Mouse (Mus musculus) brown adipose tissue, adult 24 weeks (tissue): ENCODE measurements around the gene Dclk2. TPM values are rescaled to one million over a fixed set of nuclear protein-coding genes. Genes with fewer than 3 reads are reported as not detected.

ENCODE experiments used
- H3K27ac ChIP-seq: fragments of 200-500 bp; replicated peaks from 2 replicates; pipeline ENCODE4 v1.5.1; 2012; ENCODE audit warnings: low read depth, mild to moderate bottlenecking, low read length
- H3K4me1 ChIP-seq: fragments of 200-500 bp; 2 replicates; pipeline ENCODE4 v1.6.1; 2012; ENCODE audit warnings: low read length, mixed read lengths; ENCODE audit not compliant: control insufficient read depth, insufficient read depth, insufficient read length
- H3K4me3 ChIP-seq: fragments of 200-500 bp; 2 replicates; pipeline ENCODE4 v1.5.1; 2012; ENCODE audit warnings: low read depth, mild to moderate bottlenecking, low read length, moderate library complexity; ENCODE audit not compliant: insufficient read depth
- polyA plus RNA-seq: library from polyadenylated mRNA; stranded (reverse); fragments of >200 nt; gene quantifications from 2 replicates; pipeline ENCODE4 v1.2.4, GENCODE M21; 2012; ENCODE audit not compliant: missing spikeins, insufficient read depth, insufficient read length

The Dclk2 gene
- 0.52 and 0.54 TPM in 2 replicates for polyA plus RNA-seq

DNA sequence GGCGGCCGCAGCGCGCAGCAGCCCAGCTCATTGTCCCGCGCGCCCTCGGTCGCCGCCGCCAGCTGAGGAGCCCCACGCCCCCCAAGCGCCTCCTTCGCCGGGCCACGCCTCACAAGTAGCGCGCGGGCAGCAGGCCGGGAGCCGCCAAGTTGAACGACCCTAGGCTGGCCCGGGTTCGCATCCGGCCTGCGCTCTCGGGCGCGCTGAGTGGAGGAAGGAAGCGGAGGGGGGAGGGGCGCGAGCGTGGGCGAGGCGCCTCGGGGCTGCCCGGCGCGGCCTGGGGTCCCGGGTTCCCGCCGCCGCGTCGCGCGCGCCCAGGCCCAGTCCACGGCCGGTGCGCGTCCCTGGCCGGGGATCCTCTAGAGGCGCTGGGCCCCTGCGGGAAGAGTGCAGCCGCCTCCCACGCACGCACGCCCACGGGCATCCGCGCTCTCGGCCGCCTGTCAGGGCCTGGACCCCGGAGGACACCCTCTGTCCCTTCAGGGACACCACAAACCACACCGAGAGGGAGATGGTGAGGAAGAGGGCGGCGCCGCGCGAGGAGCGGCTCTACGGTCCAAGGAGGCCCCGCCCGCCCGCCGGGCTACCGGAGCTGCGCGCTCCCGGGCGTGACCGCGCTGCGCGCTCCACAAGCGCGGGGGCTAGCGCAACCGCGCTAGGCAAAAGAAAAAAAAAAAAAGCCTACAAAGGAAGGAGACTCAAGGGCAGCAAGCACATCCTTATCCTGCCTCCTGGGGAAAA is at the start of gene Dclk2:
Gene Dclk2, minus strand, starts transcription at position 510 of the 741 bp plus-strand sequence.
- Histone ChIP-seq H3K4me3 (peak within 1 kb of the TSS; percentile 98), H3K4me1 (no peaks in the 10 kb centered on the region), H3K27ac (peak within 1 kb of the TSS; percentile 69)

DNA sequence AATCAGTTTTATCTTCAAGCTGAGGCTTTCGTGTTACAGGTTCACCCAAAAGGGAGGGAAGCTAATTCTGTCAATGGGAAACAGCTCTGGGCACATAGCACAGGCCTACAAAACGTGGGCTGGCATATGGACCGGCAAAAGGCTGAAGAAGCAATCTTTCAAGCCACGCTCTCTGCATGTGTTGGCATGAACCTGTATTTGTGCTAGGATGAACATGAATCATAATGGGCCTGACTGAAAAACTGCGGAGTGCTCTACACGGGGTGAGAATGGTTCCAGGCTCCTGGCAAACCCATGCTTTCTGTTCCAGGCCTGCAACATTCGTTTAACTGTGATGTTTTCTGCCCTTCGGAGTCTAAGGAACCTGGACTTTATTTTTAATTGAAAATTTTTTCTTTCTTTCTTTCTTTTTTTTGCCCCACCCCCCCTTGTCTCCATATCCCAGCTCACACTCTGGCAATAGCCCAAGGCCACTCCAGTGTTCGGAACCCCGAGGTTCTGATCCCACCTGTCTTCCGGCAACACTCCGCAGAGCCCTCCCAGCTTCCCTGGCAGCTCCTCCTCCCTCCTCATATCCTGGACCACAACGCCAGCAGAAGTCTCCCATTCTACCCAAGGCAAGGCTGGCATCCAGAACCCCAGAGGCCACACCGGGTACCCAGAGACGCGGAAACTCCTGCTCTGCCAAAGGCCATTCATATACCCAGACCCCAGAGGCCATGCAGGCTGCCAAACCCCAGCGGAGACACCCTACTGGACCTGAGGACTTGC is 42.2 kb upstream of the Dclk2 start:
- Histone ChIP-seq H3K4me3 (no peak overlapping the region), H3K27ac (no peak overlapping the region), H3K4me1 (no peaks in the 10 kb centered on the region; the same call in 1 of the 2 replicates)

DNA sequence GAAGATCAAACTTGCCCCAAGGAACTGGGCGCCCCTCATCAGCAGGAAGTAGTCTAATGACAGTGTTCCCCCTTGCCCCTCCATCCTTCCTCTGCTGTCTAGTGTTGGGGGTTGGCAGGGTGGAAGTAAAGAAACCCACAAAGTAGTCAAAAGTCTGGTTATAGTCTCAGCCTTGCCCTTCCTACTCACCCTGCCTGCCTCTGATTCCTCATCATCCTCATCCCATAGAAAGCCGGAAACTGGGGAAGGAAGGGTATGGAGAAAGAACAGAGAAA is 40.7 kb upstream of the Dclk2 start:
- no peaks in the 10 kb centered on the region; the same call in 1 of the 2 replicates for H3K4me1 ChIP-seq
- H3K27ac ChIP-seq: no peak overlapping the region

DNA sequence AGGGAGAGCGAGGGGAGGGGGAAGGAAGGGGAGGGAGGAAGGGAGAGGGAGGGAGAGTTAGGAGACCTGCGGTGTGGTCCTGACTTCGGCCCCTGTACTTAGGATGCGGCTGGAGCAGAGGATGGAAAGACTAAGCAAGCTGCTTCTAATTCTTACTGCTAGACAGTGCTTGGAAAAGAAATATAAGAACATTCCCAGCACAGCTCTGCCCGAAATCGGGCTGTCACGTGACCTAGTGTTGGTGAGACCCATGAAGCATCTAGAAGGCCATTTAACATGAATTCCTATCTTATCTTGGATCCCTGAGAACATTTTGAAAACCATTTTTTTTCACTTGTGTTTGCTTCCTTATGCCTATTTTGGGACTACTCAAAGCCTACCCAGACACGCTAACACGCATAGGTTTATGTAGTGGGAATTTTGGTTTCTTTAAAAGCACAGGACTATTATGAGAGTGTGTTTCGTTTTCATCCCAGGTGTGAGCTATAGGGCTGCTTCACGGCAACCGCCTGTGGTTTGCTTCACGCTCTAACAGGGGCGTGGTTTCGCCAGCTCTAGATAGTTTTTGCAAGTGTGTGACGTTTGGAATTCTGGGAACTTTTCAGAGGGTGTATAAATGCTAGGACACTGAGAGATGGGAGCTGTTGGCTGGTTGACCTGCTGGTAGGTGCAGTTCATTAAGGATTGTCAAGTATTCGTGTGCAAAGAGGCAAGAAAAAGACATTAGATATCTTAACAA is 40.2 kb upstream of the Dclk2 start:
- Histone ChIP-seq H3K4me3 (no peak overlapping the region), H3K4me1 (no peaks in the 10 kb centered on the region; the same call in 1 of the 2 replicates), H3K27ac (no peak overlapping the region)

More for the DNA sequence above, 40.7 kb upstream of the Dclk2 start:
- no peak overlapping the region for H3K4me3 ChIP-seq

DNA sequence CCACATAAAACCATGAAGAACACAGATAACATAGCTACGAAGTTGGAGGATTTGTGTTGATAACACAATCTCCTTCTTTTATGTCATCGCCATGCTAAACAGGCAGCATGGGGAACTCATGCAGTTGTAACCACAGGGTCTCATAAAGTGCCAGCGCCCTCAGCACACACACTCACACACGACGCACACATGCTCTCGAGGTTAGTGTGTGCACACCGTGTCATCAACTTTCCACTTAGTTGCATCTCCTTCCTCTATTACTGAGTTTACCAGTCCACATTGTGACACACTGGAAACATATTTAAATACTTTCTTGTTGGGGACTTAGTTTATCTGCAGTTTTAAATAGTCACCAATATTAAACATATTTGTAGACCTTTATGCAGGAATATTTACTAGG is 38.4 kb upstream of the Dclk2 start:
- no peak overlapping the region for H3K27ac ChIP-seq
- H3K4me1 ChIP-seq: no peaks in the 10 kb centered on the region; the same call in 1 of the 2 replicates
- no peak overlapping the region for H3K4me3 ChIP-seq

DNA sequence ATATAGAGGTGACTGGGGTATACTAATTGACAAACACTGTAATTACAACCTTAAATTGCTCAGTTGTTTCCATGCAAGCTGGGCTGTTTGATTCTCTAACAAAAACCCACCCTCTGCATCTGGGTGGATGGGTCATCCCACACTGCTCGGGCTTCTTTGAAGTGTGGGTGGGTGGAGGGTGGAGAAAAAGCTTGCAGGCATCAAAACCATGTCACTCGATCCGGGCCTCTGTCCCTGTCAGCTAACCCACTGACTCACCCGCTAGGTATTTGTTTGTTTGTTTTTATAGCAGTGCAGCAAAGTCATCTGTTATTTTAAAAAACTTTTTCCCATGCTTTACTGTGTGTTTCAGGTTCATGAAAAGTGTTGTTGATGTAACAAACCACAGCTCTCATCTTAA is 34.7 kb upstream of the Dclk2 start:
- H3K27ac ChIP-seq: no peak overlapping the region
- H3K4me1 ChIP-seq: no peaks in the 10 kb centered on the region; the same call in 1 of the 2 replicates
- H3K4me3 ChIP-seq: no peak overlapping the region

DNA sequence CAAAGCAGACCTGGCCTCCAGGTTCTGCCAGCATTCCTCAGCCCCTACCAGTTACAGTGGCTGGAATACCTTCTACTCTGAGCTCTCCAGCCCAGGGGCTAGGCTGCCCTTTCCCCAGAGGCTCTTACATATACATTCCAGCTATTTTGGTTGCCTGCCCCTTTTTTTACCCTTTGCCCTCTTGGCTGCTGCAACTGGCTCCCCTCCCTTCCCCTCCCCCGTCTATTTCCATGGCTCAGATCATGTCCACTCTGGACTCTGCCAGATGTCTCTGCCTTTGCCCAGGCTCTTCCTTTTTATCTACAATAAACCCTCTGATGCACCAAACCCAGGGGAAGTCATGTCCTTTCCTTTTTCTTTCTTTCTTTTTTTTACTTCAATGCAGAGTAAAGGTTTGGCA is 33.9 kb upstream of the Dclk2 start:
- Histone ChIP-seq H3K4me3 (no peak overlapping the region), H3K4me1 (no peaks in the 10 kb centered on the region; the same call in 1 of the 2 replicates), H3K27ac (no peak overlapping the region)

DNA sequence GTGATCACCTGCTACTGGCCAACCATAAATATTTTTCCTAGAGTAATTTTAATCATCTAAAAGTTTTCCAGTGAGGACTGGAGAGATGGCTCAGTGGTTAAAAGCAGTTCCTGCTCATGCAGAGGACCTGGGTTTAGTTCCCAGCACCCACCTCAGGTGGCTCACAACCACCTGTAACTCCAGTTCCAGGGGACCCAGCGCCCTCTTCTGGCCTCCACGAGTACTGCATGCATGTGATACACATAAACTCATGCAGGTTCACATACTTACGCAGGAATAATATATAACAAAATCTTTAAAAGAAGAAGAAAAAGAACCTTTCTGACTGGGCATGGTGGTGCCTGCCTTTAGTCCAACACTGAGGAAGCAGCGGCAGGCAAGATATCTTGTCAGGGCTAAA is 33.2 kb upstream of the Dclk2 start:
- no peaks in the 10 kb centered on the region for H3K4me1 ChIP-seq
- no peak overlapping the region for H3K4me3 ChIP-seq
- H3K27ac ChIP-seq: no peak overlapping the region

DNA sequence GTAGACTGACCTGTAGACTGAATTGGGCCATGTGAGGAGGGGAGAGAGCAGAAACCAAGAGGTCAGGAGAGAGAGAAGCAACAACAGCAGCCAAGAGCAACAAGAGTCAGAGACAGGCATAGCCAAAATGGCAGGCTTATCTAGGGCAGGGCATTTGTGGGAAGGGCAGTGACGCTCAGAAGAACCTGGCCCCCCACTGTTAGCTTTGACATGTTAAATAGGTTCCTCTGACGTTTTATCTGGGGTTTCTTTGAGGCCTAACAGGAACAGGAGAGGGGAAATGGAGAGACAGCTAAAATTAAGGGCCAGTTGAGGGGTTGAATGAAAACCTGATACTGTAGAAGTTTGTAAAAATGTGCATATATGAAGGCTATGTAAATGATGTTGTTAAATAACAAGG is 30.0 kb upstream of the Dclk2 start:
- no peak overlapping the region for H3K4me3 ChIP-seq
- no peak overlapping the region for H3K27ac ChIP-seq
- H3K4me1 ChIP-seq: no peaks in the 10 kb centered on the region

DNA sequence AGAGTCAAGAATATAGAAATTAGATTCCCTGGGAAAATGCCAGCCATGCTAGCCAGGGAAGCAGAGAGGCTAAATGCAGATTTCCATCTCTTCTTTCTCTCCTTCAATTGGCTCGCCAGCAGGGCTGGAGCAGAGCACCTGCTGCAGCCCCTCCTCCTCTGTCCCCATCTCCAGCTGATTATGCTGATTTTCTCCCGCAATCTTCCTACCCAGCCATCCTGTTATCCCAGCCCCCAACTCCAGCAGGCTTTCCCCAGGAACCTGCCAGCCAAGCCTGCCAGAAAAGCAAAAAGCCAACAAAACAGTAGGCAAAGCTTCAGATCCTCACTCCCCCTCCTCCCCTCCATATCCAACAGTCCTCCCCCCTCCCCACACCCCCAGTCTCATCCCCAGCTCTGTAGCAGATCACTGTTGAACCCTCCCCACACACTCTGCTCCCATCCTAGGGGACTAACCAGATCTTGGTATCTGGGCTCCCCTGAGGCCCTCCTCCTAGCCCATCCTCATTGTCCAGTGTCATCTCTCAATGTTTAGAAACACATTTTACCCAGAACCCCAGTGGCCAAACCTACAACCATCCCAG is 15.7 kb upstream of the Dclk2 start:
- Histone ChIP-seq H3K27ac (no peak overlapping the region), H3K4me3 (no peak overlapping the region), H3K4me1 (no peaks in the 10 kb centered on the region)

DNA sequence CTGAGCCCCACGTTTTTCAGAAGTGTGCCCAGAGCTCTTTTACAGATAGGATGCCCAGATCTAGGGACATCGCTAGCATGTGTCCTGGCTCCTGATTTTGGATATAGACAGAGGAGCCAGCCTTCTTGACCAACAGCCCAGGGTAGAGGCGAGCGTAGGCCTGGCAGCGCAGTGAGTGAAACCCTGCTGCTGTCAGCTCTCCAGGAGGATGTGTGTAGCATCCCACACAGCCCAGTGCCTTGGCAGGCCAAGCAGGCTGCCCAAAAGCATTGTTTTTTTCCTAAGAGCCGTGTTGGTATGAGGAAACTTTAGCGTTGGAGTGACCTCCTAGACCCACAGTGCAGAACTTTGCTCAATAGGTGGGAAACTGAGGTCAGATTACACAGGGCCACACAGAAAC is 12.8 kb upstream of the Dclk2 start:
- Histone ChIP-seq H3K4me1 (no peaks in the 10 kb centered on the region), H3K27ac (no peak overlapping the region), H3K4me3 (no peak overlapping the region)

DNA sequence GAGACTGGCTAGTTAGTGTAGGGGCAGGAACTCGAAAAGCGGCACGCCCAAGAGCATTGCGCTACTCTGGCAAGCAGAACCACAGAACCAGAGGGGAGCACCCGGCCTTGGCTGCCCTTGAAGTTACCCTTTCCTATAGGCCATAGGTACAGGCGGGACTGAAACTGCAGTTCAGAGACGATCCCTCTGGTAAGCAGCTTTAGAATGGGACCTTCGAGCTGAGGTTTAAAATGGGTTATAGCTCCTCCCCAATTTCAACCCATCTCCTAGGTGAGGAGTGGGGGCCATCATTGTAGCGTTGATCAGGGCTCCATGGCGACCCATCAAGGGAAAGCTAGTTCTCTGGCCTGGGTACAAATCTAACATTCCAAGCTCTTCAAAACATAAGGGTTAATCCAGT is 3.0 kb upstream of the Dclk2 start:
- H3K27ac ChIP-seq: no peak overlapping the region

DNA sequence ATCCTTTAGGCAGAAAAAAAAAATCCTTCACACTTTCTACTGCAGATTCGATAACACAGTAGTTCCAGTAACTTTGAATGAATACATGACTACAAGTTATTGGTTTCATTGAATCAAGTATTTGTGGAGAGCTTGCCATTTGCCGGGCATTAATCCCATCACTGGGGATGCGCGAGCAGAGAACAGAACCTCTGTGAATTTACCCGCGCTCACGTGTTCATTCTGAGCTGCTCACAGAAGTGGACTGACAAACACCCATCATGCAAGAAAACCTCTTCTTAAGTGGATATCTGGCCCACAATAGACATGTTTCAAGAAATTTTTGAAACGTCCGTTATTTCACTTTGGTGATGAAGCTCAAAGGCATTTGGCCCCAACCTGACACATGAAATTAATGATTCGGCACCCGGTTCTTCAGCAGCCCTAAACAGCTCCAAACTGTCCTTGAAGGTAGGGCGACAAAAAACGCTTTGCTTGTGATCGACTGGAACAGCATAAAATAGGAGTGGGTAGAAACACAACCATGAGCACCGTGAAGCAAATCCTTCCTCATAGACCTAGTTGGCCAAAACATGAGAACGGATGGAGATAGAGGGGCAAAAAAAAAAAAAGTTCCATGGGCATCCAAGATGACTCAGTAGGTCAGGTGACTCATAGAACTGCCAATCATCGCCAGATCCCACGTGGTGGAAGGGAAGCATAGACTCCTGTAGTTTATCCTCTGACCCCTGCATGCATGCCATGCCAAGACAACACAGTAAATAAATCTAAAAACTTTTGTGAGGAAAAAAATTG is 726 bp upstream of the Dclk2 start:
- Histone ChIP-seq H3K27ac (no peak overlapping the region), H3K4me3 (no peak overlapping the region; the same call in 1 of the 2 replicates), H3K4me1 (no peaks in the 10 kb centered on the region)

More for the DNA sequence above, 3.0 kb upstream of the Dclk2 start:
- no peak overlapping the region for H3K4me3 ChIP-seq
- H3K4me1 ChIP-seq: no peaks in the 10 kb centered on the region

DNA sequence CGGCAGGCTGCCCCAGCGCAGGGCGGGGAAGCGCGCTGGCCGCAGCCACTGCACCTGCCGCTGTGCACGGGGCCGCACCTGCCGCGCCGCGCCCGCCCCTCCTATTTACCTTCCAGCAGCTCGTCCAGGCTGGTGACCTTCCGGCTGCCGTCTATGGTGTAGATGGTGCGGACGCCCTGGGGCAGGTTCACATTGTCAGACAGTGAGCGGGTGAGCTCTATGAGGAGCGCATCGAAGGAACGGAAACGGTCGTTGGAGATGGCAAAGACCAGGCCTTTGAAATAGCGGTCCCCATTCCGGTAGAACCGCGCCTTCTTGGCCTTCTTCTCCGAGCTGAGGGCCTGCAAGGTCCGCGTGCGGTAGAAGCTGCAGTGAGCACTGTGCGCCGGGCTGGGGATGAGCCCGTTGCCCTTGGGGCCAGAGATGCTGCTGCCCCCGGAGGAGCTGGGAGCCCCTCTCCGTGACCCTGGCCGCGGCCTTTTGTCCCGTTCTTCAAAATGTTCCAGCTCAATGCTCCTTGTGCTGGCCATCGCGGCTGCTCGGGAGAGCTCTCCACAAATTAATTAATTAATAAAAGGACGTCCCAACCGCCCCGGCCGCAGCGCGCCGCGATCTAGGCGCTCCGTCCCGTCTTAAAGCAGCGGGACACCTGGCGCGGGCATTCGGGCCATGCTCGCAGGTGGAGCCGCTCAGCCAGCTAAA is 860 bp downstream of the Dclk2 start:
- no peak overlapping the region for H3K27ac ChIP-seq
- no peaks in the 10 kb centered on the region for H3K4me1 ChIP-seq
- H3K4me3 ChIP-seq: peak overlapping the region; percentile 98
